Mouse (Mus musculus) bone marrow, adult 2 months (tissue): ENCODE measurements around the gene Brd3os. TPM values are rescaled to one million over a fixed set of nuclear protein-coding genes. Genes with fewer than 3 reads are reported as not detected.

Source experiments
- H3K27ac ChIP-seq: fragments of 200-500 bp; 2 replicates; pipeline ENCODE4 v1.5.1; 2012; ENCODE audit warnings: low read depth, mild to moderate bottlenecking, control low read depth, inconsistent platforms, low read length; ENCODE audit not compliant: control insufficient read depth, poor library complexity, insufficient read depth
- H3K4me1 ChIP-seq: fragments of 200-500 bp; 2 replicates; pipeline ENCODE4 v1.6.1; 2011; ENCODE audit warnings: low read length; ENCODE audit not compliant: control insufficient read depth, insufficient read depth
- H3K4me3 ChIP-seq: fragments of 200-500 bp; replicated peaks from 2 replicates; pipeline ENCODE3; 2011; ENCODE audit warnings: mild to moderate bottlenecking, low read depth, low read length, control low read depth; ENCODE audit not compliant: control insufficient read depth
- CTCF ChIP-seq: fragments of 200-500 bp; IDR thresholded peaks from 2 replicates; pipeline ENCODE4 v1.5.1; 2011; ENCODE audit warnings: low read length, control low read depth; ENCODE audit not compliant: control insufficient read depth, insufficient read depth
- POLR2A ChIP-seq: fragments of 200-500 bp; IDR thresholded peaks from 2 replicates; pipeline ENCODE4 v1.6.1; 2011; ENCODE audit warnings: low read depth, mild to moderate bottlenecking, control low read depth, low read length, borderline replicate concordance; ENCODE audit not compliant: control insufficient read depth
- WGBS: fragments of 180-500 bp; shearing (Covaris S2); methylation state at CpG from one replicate; pipeline ENCODE4 v1.1.7; 2018; 5-methylcytosine and 5-hydroxymethylcytosine counted together
- polyA plus RNA-seq: library from polyadenylated mRNA; stranded (reverse); fragments of >200 nt; gene quantifications from 2 replicates; pipeline ENCODE4 v1.2.4, GENCODE M21; 2011; ENCODE audit warnings: low replicate concordance; ENCODE audit not compliant: missing spikeins, insufficient read depth, insufficient read length

Gene Brd3os
- polyA plus RNA-seq, 1 experiment, result 1.3 TPM

GRCm38 (mm10) chr2:27487336-27488049 lies 45.4 kb downstream of the Brd3os start:
- TF ChIP-seq POLR2A (no peak), CTCF (no peak)
- peak overlapping the region; percentile 96 for H3K27ac ChIP-seq
- WGBS, result 34% methylated on average over 3 of the region's 4 CpGs

DNA sequence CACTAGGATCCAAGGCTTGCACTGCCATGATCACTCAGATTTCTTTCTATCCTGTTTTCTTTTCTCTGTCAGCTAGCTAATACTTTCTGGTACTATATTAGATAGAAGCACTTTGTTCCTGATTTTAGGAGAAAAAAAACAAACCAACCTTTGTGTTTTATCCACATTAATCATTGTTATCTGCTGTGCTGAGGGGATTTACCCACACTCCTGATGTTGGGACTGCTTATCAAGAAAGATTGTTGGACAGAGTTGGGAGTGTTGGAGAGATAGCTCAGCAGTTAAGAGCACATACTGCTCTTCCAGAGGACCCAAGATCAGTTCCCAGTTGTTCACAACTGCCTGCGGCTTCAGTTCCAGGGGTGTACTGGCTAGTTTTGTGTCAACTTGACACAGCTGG lies 46.2 kb downstream of the Brd3os start:
- TF ChIP-seq POLR2A (no peak), CTCF (no peak)
- 80% methylated on average over 1 of the region's 1 CpGs for WGBS
- H3K4me3 ChIP-seq, result no peak overlapping the region
- peak overlapping the region; percentile 33; the same call in 1 of the 2 replicates for H3K27ac ChIP-seq
- H3K4me1 ChIP-seq, result peaks cover 2% of the 10 kb centered on the region

More at GRCm38 (mm10) chr2:27487336-27488049, 45.4 kb downstream of the Brd3os start:
- peaks cover 2% of the 10 kb centered on the region for H3K4me1 ChIP-seq
- H3K4me3 ChIP-seq, result no peak overlapping the region

GRCm38 (mm10) chr2:27490939-27491338 lies 48.8 kb downstream of the Brd3os start:
- 69% methylated on average over 2 of the region's 2 CpGs for WGBS
- H3K27ac ChIP-seq, result no peak overlapping the region
- H3K4me1 ChIP-seq, result no peaks in the 10 kb centered on the region; the same call in 1 of the 2 replicates
- H3K4me3 ChIP-seq, result no peak overlapping the region
- TF ChIP-seq CTCF, result no peak
- TF ChIP-seq POLR2A, result no peak

Other genes with a start within 250 kb of the Brd3os start
- gene Sardh, start 194.0 kb upstream of the Brd3os start, polyA plus RNA-seq, result 4.1 and 13.5 TPM in 2 replicates
- 11.0 and 18.8 TPM in 2 replicates for gene Vav2, start 15.3 kb upstream of the Brd3os start, polyA plus RNA-seq
- 19.3 and 33.0 TPM in 2 replicates for gene Brd3, start 65.3 kb downstream of the Brd3os start, polyA plus RNA-seq
- gene Wdr5, start 72.8 kb downstream of the Brd3os start, polyA plus RNA-seq, result 30.2 and 41.6 TPM in 2 replicates
- 4.9 and 7.3 TPM in 2 replicates for gene Rxra, start 234.1 kb downstream of the Brd3os start, polyA plus RNA-seq